Mouse (Mus musculus) limb, embryonic 10.5 days (tissue): Measurements from ENCODE around the gene Atxn1. TPM values are rescaled to one million over a fixed set of nuclear protein-coding genes. Genes with fewer than 3 reads are reported as not detected.

Source experiments
- DNase-seq: peaks from one replicate; pipeline ENCODE4 v3.0.0-alpha.2; 2017; ENCODE audit warnings: low spot score
- H3K27ac ChIP-seq: fragments of 300-500 bp; sonication (generic); 2 replicates; pipeline ENCODE4 v1.5.1; 2016; ENCODE audit warnings: mild to moderate bottlenecking
- H3K27me3 ChIP-seq: fragments of 300-500 bp; sonication (generic); 2 replicates; pipeline ENCODE4 v1.6.1; 2016; ENCODE audit warnings: low read depth, mild to moderate bottlenecking; ENCODE audit not compliant: poor library complexity, severe bottlenecking
- H3K36me3 ChIP-seq: fragments of 300-500 bp; sonication (generic); 2 replicates; pipeline ENCODE4 v1.6.1; 2016; ENCODE audit warnings: mild to moderate bottlenecking, moderate library complexity
- H3K4me1 ChIP-seq: fragments of 300-500 bp; sonication (generic); 2 replicates; pipeline ENCODE4 v1.6.1; 2016
- H3K4me3 ChIP-seq: fragments of 300-500 bp; sonication (generic); 2 replicates; pipeline ENCODE4 v1.5.1; 2016; ENCODE audit warnings: mild to moderate bottlenecking, moderate library complexity
- H3K9me3 ChIP-seq: fragments of 300-500 bp; sonication (generic); replicated peaks from 2 replicates; pipeline ENCODE4 v1.6.1; 2016; ENCODE audit warnings: mild to moderate bottlenecking
- WGBS: fragments of 180-500 bp; shearing (Covaris S2); methylation state at CpG from one replicate; pipeline ENCODE4 v1.1.7; 2016; 5-methylcytosine and 5-hydroxymethylcytosine counted together
- polyA plus RNA-seq: library from polyadenylated mRNA; unstranded; fragments of >200 nt; fragmentation: Nextera tagmentation; extraction: Ambion mirVana; gene quantifications from 2 replicates; pipeline ENCODE4 v1.2.1, GENCODE M21; 2016

Gene Atxn1
- polyA plus RNA-seq, 1 experiment from 2014 or later, result 1.4 TPM

- Histone ChIP-seq H3K27ac (no peak overlapping the region), H3K36me3 (no peaks in the 10 kb centered on the region), H3K27me3 (no peaks in the 10 kb centered on the region), H3K4me3 (no peak overlapping the region), H3K4me1 (peaks cover 10% of the 10 kb centered on the region), H3K9me3 (no peaks in the 10 kb centered on the region)
- WGBS, result 35% methylated on average over 7 of the region's 7 CpGs
- no peak for DNase-seq
These were observed 9.2 kb upstream of the Atxn1 start for GRCm38 (mm10) chr13:45973972-45974490.

GRCm38 (mm10) chr13:45970920-45971536, 6.2 kb upstream of the Atxn1 start:
- H3K27me3 ChIP-seq, result peaks cover 1% of the 10 kb centered on the region; the same call in 1 of the 2 replicates
- 80% methylated on average over 12 of the region's 12 CpGs for WGBS
- no peaks in the 10 kb centered on the region for H3K36me3 ChIP-seq
- H3K27ac ChIP-seq, result no peak overlapping the region
- H3K4me1 ChIP-seq, result peaks cover 18% of the 10 kb centered on the region
- H3K9me3 ChIP-seq, result no peaks in the 10 kb centered on the region
- H3K4me3 ChIP-seq, result no peak overlapping the region
- no peak for DNase-seq

- peaks cover 7% of the 10 kb centered on the region for H3K27me3 ChIP-seq
- no peak overlapping the region for H3K27ac ChIP-seq
- peaks cover 34% of the 10 kb centered on the region for H3K4me1 ChIP-seq
- H3K9me3 ChIP-seq, result no peaks in the 10 kb centered on the region
- WGBS, result 69% methylated on average over 4 of the region's 4 CpGs
- DNase-seq, result no peak
- no peaks in the 10 kb centered on the region for H3K36me3 ChIP-seq
- H3K4me3 ChIP-seq, result no peak overlapping the region
These were observed 3.4 kb upstream of the Atxn1 start for GRCm38 (mm10) chr13:45968206-45968605.

DNA sequence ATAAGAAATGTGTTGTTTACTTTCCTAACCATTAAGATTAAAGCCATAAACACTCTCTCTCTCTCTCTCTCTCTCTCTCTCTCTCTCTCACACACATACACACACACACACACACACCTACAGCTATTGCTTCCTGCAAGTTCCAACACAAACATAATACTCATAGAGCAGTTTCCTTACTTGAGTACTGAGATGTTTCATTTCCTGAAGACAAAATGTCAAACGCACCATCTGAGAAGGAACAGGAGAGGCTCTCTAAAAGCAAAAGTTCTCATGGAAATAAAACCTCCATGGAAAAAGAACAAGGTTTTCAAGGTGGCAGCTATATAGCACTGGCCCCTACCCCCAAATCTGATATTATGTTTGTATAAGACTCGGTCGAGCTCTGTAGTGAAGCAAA, 2.6 kb upstream of the Atxn1 start:
- no peak for DNase-seq
- Histone ChIP-seq H3K4me3 (no peak overlapping the region), H3K27me3 (peaks cover 12% of the 10 kb centered on the region), H3K4me1 (peaks cover 43% of the 10 kb centered on the region), H3K27ac (no peak overlapping the region), H3K9me3 (no peaks in the 10 kb centered on the region), H3K36me3 (no peaks in the 10 kb centered on the region)
- WGBS, result 80% methylated on average over 3 of the region's 3 CpGs

GRCm38 (mm10) chr13:45966586-45966985, 1.8 kb upstream of the Atxn1 start:
- peak overlapping the region; percentile 90 for H3K4me3 ChIP-seq
- peaks cover 50% of the 10 kb centered on the region for H3K4me1 ChIP-seq
- H3K27me3 ChIP-seq, result peaks cover 20% of the 10 kb centered on the region
- 3% methylated on average over 14 of the region's 14 CpGs for WGBS
- no peaks in the 10 kb centered on the region for H3K9me3 ChIP-seq
- peak; percentile 36 for DNase-seq
- no peaks in the 10 kb centered on the region for H3K36me3 ChIP-seq
- no peak overlapping the region for H3K27ac ChIP-seq

- no peaks in the 10 kb centered on the region for H3K9me3 ChIP-seq
- WGBS, result under 1% methylated on average over 41 of the region's 41 CpGs
- no peaks in the 10 kb centered on the region for H3K36me3 ChIP-seq
- peak overlapping the region; percentile 90 for H3K4me3 ChIP-seq
- peaks cover 24% of the 10 kb centered on the region for H3K27me3 ChIP-seq
- peak; percentile 57 for DNase-seq
- peak overlapping the region; percentile 90 for H3K27ac ChIP-seq
- H3K4me1 ChIP-seq, result peaks cover 50% of the 10 kb centered on the region
These were observed 1.0 kb upstream of the Atxn1 start for GRCm38 (mm10) chr13:45965594-45966432.

DNA sequence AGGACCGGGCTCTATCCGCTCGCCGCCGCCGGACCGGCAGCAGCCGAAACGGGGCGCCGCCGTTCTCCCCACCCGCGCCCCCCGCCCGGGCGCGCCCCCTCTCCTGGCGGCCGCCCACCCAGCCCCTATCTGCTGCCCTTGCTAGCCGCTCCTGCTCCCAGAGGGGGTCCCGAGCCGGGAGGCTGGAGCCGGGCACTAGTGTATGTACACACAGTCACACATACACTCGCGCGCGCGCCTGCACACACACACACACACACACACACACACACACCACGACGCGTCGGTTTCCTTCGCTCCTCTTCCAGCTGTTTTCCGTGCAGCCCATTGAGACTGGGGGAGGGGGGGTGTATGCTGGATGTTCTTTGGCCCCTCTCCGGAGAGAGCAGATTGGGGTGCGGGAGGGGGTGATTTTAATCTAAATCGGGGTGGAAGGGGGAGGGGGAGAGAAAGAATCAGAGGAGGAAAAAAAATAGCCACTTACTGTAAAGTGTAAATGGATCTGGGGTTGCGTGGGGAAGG, 416 bp downstream of the Atxn1 start:
- WGBS, result 0% methylated on average over 33 of the region's 39 CpGs
- H3K27ac ChIP-seq, result peak overlapping the region; percentile 90
- peaks cover 50% of the 10 kb centered on the region for H3K4me1 ChIP-seq
- peak overlapping the region; percentile 90 for H3K4me3 ChIP-seq
- no peaks in the 10 kb centered on the region for H3K36me3 ChIP-seq
- no peaks in the 10 kb centered on the region for H3K9me3 ChIP-seq
- peak; percentile 78 for DNase-seq
- H3K27me3 ChIP-seq, result peaks cover 24% of the 10 kb centered on the region

- DNase-seq, result peak; percentile 84
- Histone ChIP-seq H3K36me3 (no peaks in the 10 kb centered on the region), H3K27ac (peak overlapping the region; percentile 90), H3K9me3 (no peaks in the 10 kb centered on the region), H3K4me3 (peak overlapping the region; percentile 90), H3K4me1 (peaks cover 50% of the 10 kb centered on the region), H3K27me3 (peaks cover 24% of the 10 kb centered on the region)
- under 1% methylated on average over 89 of the region's 95 CpGs for WGBS
These were observed 1.1 kb downstream of the Atxn1 start for GRCm38 (mm10) chr13:45963497-45964330.

- peaks cover 50% of the 10 kb centered on the region for H3K4me1 ChIP-seq
- peaks cover 24% of the 10 kb centered on the region for H3K27me3 ChIP-seq
- peak overlapping the region; percentile 90 for H3K4me3 ChIP-seq
- H3K9me3 ChIP-seq, result no peaks in the 10 kb centered on the region
- DNase-seq, result no peak
- WGBS, result 3% methylated on average over 5 of the region's 5 CpGs
- no peaks in the 10 kb centered on the region for H3K36me3 ChIP-seq
- H3K27ac ChIP-seq, result peak overlapping the region; percentile 90
These were observed 2.0 kb downstream of the Atxn1 start for GRCm38 (mm10) chr13:45962776-45963175.

DNA sequence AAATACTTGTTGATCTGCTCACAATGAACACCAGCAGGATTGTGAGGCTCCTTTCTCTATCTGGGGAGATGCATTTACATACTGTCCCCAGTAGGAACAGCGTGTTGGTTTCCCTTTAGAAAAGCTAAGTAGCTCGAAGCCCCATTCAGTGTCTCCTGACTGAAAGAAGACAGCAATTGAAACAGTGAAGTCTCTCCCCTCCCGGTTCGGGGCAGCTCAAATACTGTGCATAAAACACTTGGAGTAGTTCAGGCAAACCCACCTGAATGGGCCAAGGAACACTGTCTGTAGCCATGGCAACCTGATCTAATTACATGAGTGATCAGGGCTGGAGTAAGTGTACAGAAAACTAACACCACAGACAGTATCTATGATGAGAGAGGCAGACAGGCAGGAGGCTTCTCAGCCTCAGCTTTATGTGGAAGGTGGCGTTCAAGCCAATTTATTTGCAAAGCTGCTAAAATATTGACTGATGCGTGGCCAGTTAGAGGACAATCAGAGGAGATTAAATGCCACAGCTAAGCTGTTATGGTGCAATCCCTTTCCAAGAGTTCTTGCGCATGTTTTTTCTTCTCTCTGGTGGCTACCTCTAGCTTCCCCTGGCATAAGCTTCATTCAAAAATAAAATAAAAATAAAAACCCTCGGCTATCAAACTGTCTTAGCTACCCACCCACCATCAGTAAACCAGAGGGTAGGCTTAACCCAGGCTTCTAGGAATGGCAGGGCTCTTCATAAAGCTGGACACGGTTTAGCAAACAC, 2.8 kb downstream of the Atxn1 start:
- H3K4me1 ChIP-seq, result peaks cover 50% of the 10 kb centered on the region
- DNase-seq, result no peak
- H3K27ac ChIP-seq, result no peak overlapping the region
- no peaks in the 10 kb centered on the region for H3K36me3 ChIP-seq
- no peaks in the 10 kb centered on the region for H3K9me3 ChIP-seq
- no peak overlapping the region for H3K4me3 ChIP-seq
- H3K27me3 ChIP-seq, result peaks cover 24% of the 10 kb centered on the region
- WGBS, result 18% methylated on average over 9 of the region's 9 CpGs

GRCm38 (mm10) chr13:45960311-45960965, 4.4 kb downstream of the Atxn1 start:
- Histone ChIP-seq H3K4me3 (no peak overlapping the region), H3K36me3 (no peaks in the 10 kb centered on the region), H3K4me1 (peaks cover 36% of the 10 kb centered on the region), H3K27ac (no peak overlapping the region), H3K9me3 (no peaks in the 10 kb centered on the region), H3K27me3 (peaks cover 17% of the 10 kb centered on the region)
- WGBS, result 72% methylated on average over 14 of the region's 14 CpGs
- DNase-seq, result no peak
